Mouse (Mus musculus) spleen, adult 2 months (tissue): ENCODE measurements around the gene Tacc2.

ENCODE experiments used
- CTCF ChIP-seq: fragments of 200-500 bp; IDR thresholded peaks from 2 replicates; pipeline ENCODE4 v1.5.1; 2011; ENCODE audit warnings: mild to moderate bottlenecking, inconsistent platforms; ENCODE audit not compliant: insufficient read depth, insufficient read length, insufficient replicate concordance; ENCODE audit errors: extremely low read depth
- POLR2A ChIP-seq: fragments of 200-500 bp; IDR thresholded peaks from 2 replicates; pipeline ENCODE4 v1.6.1; 2011; ENCODE audit warnings: low read depth, low read length, inconsistent platforms

DNA sequence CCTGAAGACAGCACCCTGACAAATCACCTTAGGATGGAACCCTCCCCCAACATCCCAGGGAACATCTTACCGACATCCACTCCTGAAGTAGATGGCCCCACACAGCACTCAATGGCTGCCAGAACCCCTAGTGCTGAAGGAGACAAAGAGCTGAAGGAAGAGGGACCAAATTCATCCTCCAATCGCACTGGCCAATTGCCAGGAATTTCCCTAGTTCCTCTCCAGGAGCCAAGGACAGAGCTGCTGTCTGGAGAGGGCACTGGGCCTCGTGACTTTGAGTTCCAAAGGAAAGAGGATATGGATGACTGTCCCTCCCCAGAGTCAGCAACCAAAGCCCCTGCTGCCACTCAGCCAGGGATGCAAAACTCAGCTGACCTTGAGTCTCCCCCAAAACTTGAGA lies 44.7 kb downstream of the Tacc2 start:
- TF ChIP-seq CTCF: no peak
- no peak for TF ChIP-seq POLR2A
